Mouse (Mus musculus): Measurements from ENCODE around the gene Slc37a1. TPM values are rescaled to one million over a fixed set of nuclear protein-coding genes. Genes with fewer than 3 reads are reported as not detected.
"Not testable (repeated sequence)": the region's sequence is repeated elsewhere in the genome, so short reads cannot be mapped to it uniquely, and the experiment has no call there.

The Slc37a1 gene
- total and polyA plus RNA-seq, 3 experiments, result 5.7 to 13.4 (median 13.1) TPM

DNA sequence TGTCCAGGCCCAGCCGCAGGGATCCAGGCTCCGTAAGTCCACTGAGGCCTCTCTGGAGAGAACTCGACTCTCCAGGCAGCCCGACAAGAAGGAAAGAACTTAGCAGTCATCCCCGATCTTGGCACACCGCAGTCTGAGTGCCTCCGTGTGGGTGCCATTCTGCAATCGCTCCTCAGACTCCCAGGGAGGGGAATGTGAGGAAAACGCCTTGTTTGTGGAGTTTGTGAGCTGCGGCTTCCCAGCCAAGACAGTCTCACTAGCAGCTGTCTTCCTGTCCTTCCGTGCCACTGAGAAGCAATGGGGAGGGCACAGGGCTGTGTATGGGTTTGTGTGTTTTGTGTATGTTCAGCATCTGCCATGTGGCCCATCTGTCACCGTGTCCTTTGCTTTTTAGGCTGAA is 62.8 kb downstream of the Slc37a1 start:
- no peak for DNase-seq

DNA sequence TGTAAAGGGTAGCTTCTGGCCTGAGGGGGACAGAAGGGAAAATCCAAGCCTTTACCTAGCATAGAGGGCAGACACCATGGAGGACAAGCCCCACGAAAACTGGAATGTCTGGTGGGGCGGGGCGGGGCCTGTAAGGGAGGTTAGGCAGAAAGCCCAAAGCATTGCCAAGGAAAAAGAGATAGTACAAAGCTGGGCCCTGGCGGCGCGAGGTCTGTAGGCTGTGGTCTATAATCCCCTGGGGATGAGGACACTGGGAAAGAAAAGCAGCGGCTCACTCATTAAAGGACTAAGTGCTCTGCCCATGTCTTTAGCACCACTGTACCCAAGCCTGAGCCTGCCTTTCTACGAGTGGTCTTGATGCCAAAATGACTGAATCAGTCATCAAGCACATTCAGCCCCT is 65.4 kb downstream of the Slc37a1 start:
- DNase-seq, result no peak

DNA sequence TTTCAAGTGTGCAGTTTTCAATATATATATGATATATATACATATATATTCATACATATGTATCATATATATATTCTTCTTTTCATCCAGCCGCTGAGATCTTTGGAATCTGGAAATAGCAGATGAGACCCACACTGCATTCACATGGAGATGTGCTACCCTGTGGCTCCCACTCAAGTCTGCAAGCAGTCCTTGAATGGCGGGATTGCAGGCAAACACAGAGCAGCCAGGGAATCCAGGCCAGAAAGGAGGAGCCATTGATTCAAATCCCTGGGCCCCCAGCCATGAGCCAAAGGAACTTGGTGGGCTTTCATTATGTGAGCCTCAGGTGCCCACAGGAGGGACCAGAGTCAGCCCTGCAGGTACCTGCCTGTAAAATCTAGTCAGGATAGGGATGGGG is 66.7 kb downstream of the Slc37a1 start:
- no peak for DNase-seq

DNA sequence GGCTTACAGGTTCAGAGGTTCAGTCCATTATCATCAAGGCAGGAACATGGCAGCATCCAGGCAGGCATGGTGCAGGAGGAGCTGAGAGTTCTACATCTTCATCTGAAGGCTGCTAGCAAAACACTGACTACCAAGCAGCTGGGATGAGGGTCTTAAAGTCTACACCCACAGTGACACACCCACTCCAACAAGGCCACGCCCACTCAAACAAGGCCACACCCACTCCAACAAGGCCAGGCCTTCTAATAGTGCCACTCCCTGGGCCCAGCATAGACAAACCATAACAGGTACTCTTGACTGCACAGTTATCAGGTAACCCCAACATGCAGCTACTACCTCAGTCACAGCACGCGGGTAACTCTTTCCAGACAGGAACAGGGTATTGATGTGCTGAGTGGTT is 68.1 kb downstream of the Slc37a1 start:
- DNase-seq, result not testable (repeated sequence)

DNA sequence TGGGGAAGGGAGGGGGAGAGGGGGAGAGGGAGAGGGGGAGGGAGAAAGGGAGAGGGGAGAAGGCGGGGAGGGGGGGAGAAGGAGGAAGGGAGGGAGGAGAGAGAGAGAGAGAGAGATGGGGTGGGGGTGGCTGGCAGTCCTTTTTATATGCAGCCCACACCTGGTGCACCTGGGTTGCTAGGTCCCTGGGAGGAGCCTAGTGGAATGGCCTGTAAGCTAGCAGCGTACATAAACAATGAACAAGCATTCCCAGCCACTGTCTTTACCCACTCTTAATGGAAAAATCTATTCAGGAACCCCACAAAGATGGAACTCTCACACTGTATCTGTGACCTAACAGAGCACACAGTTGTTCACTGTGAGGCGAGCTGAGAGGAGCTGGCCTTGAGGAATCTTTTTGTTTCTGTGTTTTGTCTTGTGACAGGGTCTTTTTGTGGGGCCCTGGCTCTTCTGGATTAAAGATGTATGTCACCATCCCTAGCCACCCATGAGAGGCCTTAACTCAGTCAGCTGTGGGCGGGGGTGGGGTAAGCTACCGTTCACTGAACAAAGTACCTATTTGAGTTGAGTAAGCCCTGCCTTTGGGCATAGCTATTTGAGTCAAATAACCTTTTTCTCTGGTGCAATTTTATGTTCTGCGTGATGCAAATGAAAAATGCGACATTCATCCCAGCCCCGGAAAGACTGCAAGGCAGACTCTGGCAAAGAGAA is 69.4 kb downstream of the Slc37a1 start:
- DNase-seq, result no peak

DNA sequence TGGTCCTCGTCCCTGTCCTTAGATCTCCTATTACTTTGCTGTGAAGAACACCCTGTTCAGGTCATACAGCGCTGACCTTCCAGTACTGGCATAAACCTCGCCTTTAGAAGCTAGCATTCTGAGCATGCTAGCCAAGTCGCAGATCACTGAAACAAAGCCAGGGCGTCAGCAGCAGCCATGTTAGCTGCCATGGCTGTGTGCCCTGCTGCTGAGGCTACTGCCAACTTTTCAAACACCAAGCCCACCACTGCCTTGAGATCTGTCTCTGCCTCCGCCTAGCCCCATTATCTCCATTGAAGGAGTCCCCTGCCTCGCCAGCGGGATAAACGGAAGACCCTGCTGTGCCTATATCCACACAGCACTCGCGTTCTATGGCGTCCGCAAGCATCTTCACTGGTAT is 74.0 kb downstream of the Slc37a1 start:
- DNase-seq, result no peak

DNA sequence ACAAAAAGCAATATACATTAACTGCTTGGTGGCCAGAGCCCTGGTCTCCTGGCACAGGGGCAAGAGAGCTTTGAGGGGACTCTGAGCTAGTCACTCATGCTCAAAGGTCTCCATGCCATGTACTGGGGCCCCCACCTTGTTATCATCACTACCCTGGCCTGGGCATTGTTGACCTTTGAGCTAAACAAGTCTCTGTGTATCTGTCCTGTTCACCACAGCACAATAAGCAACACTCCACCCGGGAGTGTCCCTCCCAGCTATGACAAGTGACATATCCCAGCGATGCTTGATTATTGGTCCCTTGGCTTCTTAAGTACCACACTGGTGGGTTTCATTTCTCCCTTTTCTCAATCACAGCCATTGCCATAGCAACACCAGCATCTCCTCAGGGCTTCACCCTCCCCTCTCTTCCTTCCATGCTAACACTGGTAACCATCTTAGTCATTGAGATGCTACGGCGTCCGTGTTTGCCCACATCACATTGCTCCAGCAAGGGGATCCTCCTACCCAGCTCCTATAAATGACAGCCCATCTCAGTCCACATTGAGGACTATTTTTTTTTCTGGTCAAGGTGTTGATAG is 79.1 kb downstream of the Slc37a1 start:
- DNase-seq, result no peak

DNA sequence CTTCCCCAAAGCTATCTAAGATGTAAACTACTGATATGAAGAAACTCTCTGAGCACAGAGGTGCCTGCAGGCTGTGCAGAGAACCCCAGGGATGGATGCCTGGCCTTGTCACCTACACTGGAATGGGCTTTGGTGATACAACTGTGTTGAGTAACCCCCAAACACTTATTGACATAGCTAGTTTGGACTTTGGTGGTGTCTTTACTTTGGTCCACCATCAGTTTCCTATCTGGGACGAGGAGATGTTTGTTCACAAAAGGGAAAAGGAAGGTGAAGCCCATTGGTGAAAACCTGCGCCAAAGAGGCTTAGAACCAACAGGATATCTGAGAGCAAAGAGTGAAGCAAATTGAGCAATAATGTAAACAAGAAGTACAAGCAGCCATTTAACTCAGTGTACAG is 83.6 kb downstream of the Slc37a1 start:
- no peak for DNase-seq

DNA sequence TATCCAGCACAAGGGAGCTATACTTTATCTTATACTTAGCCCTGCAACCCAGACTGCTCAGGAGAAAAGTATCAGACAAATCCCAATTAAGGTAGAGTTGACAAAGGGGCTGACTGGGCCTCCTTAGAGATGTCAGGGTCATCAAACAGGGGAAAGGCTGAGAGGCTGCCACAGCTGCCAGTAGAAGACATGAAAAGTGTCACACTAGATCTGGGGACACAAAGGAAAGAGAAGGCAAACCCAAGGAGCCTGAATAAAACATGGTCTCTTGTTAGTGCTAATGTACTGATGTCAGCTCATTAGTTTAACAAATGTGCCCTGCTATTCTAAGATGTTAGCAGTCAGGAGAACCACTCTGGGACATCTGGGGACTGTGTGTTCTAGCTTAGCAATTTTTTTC is 84.3 kb downstream of the Slc37a1 start:
- peak; percentile 48 for DNase-seq

DNA sequence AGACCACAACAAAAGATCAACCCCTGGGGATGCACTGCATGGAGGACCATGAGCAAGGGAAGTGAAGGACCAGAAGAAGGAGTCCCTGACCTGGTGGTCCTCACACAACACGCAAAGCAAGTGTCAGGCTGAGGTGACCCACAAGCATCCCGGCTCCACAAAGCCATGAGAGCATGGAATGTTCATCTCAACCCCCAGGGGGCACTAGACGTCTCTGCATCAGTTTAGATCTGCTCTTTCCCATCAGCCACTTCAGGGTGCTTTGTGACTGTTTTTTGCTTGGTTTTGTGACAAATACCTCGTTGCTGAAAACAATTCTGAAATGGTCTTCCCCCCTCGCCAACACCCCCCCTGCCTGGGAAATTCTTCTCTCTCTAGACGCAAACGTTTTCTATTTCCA is 91.4 kb downstream of the Slc37a1 start:
- DNase-seq, result peak; percentile 43

DNA sequence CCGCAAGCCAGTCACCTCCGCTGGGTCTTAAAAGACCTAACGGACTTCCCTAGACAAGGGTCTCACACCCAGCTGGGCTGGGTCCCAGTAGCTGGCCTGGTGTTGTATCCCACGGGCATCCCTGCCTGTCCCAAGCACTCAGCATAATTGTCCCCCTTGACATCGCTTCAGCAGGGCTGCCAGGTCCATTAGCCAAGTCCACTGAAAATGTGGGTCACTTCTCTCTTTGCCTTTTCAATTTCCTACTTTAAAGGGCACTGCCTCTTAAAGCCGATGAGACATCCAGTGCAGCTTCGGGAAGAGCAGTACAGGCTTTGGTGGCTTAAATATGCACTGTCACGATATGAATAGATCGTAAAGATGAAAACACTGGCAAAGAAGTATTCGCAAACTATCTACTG is 91.8 kb downstream of the Slc37a1 start:
- no peak for DNase-seq

DNA sequence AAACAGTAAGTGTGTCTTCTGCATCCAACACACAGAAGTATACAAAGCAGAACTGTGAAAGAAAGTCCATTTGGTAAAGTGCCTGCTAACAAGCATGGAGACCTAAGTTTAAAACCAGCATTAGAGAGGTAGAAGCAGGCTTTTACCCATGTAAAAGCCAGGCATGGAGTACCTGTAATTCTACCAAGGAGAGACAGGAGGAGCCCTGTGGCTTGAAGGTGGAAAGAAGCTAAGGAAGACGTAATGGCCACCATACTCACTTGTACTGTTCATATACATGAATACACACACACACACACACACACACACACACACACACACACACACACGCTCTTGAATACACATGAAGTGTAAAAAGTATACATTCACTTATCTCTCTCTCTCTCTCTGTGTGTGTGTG is 92.5 kb downstream of the Slc37a1 start:
- DNase-seq, result no peak

DNA sequence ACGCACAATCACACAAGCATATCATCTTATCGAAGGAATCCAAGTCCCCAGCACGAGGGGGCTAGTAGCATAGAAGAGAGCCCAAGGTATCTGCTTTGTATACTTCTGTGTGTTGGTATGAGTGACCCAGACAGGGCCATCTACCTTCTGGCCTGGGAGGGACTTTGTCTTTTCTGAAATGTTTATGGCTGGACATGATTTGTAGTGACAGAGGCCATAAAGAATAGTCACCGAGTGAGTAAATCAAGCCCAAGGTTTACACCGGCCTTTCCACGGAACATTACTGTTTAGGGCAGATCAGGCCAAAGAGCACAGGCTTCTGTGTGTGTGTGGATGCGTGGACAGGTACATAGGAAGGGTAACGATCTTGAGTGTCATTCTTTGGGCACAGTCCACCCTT is 93.3 kb downstream of the Slc37a1 start:
- DNase-seq, result peak; percentile 47

DNA sequence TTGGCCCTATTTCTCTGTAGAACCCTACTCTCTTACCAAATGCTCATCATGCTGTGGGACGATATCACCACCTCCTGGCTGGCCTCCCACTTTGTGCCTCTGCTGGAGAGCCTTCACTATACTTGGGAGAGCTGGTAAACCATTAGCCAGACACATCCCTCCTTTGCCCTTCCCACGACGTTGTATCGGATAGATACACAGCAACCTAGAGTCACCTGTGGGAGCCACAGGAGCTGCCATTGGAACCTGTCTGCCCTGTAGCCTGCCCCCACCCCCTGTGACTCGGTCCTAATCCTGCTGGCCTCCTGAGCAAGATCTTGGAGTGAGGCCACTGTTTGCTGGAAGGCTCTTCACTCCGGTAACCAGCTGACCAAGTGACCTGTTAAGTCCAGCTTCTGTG is 96.7 kb downstream of the Slc37a1 start:
- no peak for DNase-seq

DNA sequence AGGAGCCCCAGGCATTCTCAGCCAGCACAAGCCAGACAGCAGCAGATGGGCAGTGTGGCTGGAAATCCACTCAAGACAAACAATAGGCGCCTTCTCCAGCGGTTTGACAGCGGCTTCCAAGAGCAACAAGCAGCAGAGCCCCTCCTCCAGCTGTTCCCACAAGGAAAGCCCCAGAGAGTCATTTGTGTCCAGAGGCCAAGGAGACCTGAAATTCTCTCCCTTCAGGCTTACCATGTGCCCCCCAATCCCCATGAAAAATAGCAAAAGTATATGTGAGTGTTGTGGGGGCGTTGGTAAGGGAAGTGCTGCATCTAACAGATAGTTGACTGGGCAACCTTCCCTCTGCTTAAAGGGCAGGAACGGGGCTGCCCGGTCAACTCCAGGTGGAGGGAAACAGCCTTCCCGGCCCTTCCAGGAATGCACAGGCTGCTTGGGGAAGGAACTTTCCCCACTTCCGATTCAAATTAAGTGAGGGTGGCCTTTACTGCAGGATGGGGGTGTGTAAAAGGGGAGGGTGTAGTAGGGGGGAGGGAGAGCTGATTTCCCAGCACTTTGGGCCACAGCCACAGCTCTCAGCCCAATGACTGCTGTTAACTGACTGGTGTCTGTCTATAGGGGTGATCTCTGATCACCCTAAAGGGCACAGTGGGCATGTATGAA is 98.5 kb downstream of the Slc37a1 start:
- DNase-seq, result no peak

DNA sequence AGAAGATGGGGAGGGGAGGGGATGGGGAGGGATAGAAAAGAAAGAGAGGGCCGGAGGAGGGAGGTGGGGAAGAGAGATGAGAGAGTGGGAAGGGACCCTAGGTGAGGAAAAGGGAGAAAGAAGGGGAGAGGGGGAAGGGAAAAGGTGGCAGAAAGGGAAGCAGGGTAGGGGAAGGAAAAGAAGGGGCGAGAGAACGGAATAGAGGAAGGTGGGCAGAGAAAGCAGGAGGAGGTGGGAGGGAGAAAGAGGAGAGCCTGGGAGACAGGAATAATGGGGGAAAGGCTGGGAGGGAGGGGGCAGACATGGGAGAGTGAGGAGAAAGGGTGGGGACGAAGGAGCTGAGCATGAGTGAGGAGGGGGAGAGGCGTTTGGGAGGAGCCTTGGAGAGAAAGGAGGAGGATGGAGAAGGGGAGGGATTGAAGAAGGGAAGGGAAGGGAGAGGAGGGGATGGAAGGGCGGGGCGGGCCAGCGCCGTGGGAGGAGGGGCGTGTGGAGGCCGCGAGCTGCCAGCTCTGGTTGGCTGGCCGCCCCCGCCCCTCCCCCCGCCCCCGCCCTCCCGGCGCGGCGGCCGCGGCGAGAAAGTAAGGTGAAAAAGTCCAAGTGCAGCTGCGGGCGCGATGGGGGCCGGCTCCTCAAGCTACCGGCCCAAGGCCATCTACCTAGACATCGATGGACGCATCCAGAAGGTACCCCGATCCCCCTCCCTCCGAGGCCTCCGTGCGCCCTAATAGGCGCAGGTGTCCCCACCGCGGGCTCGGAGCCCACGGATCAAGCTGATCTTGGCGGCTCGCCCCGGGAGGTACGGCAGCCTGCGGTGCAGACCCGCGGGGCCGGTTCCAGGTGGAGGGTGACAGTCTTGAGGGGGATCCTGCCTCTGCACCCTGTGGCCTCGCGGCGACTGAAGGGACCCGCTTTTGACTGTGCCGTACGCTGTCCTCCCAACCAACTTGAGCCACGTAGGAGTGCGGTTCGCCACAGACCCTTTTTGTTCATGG is 99.4 kb downstream of the Slc37a1 start, which contains the start of gene Pde9a:
Pde9a (plus strand) TSS at position 540 of the 995 bp plus-strand sequence.
- peak; percentile 71 for DNase-seq

DNA sequence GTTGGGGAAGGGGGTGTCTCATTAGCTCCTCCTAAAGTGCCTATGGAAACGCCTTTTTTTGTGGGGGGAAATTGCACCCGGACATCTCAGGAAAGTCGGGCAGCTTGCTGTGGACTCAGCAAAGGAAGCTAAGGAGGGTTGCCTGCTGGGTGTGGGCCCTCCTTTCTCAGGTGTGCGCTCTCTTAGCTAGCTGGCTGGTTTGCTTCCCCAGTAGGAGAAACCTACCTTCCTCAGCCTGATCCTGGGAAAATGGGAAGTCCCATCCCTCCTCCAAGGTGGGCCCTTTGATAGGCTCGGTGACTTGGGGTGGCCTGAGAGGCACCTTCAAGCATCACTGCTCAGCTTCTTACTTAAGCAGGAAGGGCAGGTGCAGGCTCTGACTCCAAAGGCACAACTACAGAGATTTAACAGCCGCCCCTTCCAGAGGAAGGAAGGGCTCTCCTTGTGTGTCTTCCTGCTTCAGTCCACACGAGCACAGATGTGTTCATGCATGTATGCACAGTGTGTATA is 100.2 kb downstream of the Slc37a1 start:
- no peak for DNase-seq

DNA sequence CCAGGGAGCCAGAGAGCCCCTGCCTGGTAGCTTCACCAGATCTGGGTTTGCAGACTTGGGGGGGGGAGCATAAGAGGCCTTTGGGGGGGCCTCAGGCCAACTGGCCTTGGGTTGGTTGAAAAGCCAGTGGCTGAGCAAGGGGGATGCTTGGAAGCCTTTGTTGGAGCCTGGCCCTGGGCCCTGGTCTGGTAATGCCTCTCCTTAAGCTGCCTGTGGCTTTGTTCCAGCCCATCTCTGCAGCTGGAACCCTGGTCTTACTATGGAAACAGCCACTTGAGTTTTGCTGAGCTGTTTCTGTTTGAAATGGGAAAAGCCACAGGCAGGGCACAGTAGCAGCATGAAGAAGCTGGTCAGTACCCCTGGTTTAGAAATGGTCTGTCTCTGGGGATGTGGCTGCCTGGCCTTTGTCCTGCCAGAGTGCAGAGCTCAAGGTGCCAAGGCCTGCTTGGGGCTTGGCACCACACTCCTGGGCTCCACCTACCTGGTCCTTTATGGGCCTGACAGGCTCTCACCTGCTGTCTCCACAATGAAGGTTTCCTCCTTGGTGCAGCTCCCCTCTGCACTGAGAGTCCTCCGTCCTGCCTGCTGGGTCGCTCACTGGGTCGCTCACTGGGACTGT is 102.9 kb downstream of the Slc37a1 start:
- no peak for DNase-seq

DNA sequence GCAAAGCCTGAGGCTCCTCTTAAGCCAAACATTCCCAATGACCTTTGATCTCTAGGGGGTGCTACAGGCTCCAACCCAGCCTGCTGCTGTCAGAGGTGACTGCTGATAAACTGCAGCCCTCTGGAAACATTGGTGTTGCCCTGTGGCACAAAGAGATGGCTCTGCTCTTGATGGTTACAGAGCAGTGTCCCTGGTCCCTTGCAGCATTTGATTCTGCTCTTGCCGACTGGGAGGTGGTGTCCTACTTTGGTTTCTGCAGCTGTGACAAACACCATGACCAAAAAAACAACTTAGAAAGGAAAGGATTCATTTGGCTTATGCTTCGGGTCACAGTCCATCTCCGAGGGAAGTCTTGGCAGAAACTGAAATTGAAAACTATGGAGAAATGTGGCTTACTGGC is 104.9 kb downstream of the Slc37a1 start:
- DNase-seq, result no peak

DNA sequence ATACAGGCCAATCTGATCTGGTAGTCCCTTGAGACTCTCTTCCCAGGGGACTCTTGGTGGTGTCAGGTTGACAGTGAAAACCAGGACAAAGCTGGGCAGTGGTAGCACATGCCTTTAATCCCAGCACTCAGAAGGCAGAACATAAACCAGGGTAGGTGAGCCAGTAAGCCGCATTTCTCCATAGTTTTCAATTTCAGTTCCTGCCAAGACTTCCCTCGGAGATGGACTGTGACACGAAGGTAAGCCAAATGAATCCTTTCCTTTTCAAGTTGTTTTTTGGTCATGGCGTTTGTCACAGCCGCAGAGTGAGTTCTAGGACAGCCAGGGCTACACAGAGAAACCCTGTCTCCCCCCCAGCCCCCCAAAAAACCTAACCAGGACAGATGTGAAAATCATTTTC is 105.4 kb downstream of the Slc37a1 start:
- DNase-seq, result no peak

DNA sequence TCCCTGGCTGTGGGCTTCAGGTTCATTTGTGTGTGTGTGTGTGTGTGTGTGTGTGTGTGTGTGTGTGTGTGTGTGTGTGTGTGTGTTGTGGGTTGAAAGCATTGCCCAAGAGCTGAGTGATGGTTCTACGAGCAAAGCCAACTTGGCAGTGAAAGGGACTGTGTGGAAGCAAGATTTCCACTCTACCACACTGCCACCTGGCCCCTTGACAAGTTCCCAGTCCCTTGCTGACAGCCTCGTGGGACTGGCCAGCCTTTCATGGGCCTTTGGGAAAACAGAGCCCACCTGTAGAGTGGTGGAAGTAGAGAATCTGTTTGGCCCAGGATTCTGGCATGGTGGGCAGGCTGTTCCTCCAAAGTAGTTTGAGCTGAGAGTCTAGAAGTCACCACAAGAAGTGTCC is 107.2 kb downstream of the Slc37a1 start:
- no peak for DNase-seq

DNA sequence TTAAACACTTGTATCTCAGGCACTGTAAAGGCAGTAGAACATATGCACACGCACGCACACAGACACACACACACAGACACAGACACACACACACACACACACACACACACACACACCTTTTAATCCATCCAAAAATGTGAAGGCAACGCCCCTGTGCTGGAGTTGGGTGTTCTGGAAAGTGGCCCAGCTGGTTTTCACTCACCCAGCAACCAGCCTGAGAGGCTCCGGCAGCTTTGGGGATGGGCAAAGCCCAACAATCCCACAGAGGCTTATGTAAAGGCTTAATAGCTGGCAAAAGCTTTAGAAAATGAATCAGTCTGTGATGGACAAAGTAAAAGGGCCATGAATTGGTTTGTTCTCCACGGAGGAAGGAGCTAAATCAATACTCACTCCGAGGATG is 113.7 kb downstream of the Slc37a1 start:
- DNase-seq, result no peak
